Comparison of ENCODE assay signal across 27 mouse cellular contexts in genomic region chr17:64943213-64943612, GRCm38 (mm10).
DNase-seq lines count a peak whose midpoint lies in the region; ATAC-seq lines count a peak whose summit lies in the region.
"Had no signal": no experiment of that assay in that cellular context is flagged by ENCODE, and none has a peak within 500 bp of the region (broad histone marks: within the 10 kb centered on the region; RNA-seq: fewer than 3 reads in every experiment).

No protein-coding gene starts in this region.

- H3K9me3 ChIP-seq in heart, embryonic 11.5 days (replicated peaks; ENCODE audit: control insufficient read depth, low read length), result no peaks in the 10 kb centered on the region
- H3K9me3 ChIP-seq: embryonic facial prominence, embryonic 13.5 days; embryonic facial prominence, embryonic 15.5 days; forebrain, embryonic 12.5 days had no signal

- DNase-seq in heart, adult 11 months, result peak; percentile 86
- DNase-seq in heart, postnatal 4 days, result no peak
- no peak for DNase-seq in heart, postnatal 36 days
- DNase-seq: adrenal gland, adult 8-10 months; adrenal gland, postnatal 14 days; adrenal gland, postnatal 36 days; B cell, adult 2 months; cerebellum, adult 11-12 months; cerebellum, adult 2 months; cerebellum, adult 9-11 months; cerebellum, postnatal 14 days; cerebellum, postnatal 36 days; embryo, embryonic 11 days had no signal

- no peak overlapping the region for H3K9ac ChIP-seq in heart, embryonic 11.5 days (ENCODE audit: low read depth, low read length)
- H3K9ac ChIP-seq: embryonic facial prominence, embryonic 13.5 days; embryonic facial prominence, embryonic 15.5 days; forebrain, embryonic 12.5 days had no signal

- intact Hi-C loops in heart, postnatal 36 days (cut with DNase I), result no loop called here

- H3K36me3 ChIP-seq in heart, embryonic 11.5 days (ENCODE audit: control insufficient read depth, insufficient read depth, low read length), result no peaks in the 10 kb centered on the region
- H3K36me3 ChIP-seq: embryonic facial prominence, embryonic 13.5 days; embryonic facial prominence, embryonic 15.5 days; forebrain, embryonic 10.5 days; forebrain, embryonic 12.5 days; G1E had no signal

- no peak overlapping the region for H3K27ac ChIP-seq in heart, embryonic 11.5 days (ENCODE audit: low read depth, low read length)
- H3K27ac ChIP-seq: embryonic facial prominence, embryonic 13.5 days; embryonic facial prominence, embryonic 15.5 days; forebrain, embryonic 10.5 days; forebrain, embryonic 12.5 days had no signal

- H3K27me3 ChIP-seq in heart, embryonic 11.5 days (ENCODE audit: control insufficient read depth, insufficient read depth, low read length), result peaks cover 3% of the 10 kb centered on the region; the same call in 1 of the 2 replicates
- H3K27me3 ChIP-seq: CH12.LX; embryonic facial prominence, embryonic 13.5 days; embryonic facial prominence, embryonic 15.5 days; forebrain, embryonic 12.5 days had no signal

- H3K4me3 ChIP-seq in heart, embryonic 11.5 days (ENCODE audit: low read depth, low read length), result no peak overlapping the region
- H3K4me3 ChIP-seq: embryonic facial prominence, embryonic 13.5 days; embryonic facial prominence, embryonic 15.5 days; erythroblast, embryonic 14.5 days; forebrain, embryonic 10.5 days; forebrain, embryonic 12.5 days had no signal

- 0 out of 2 replicates have a peak, but pooled peaks have one; percentile 52 for ATAC-seq in heart, embryonic 11.5 days (replicated peaks; ENCODE audit: insufficient number of reproducible peaks, low FRiP score, low TSS enrichment)
- ATAC-seq in monocyte, adult 5-6 weeks (replicated peaks; ENCODE audit: insufficient number of reproducible peaks, low FRiP score, low TSS enrichment, poor library complexity, severe bottlenecking), result 0 out of 2 replicates have a peak, but pooled peaks have one; percentile 13
- ATAC-seq: activated CD4-positive, CD25-positive, alpha-beta regulatory T cell, adult 4 months; CD4-positive, CD25-positive, alpha-beta regulatory T cell, adult 4 months; forebrain, embryonic 14.5 days; forebrain, embryonic 16.5 days; Patski had no signal

- WGBS in heart, embryonic 11.5 days (ENCODE audit: insufficient replicate concordance), result 65% methylated on average over 2 of the region's 2 CpGs

- H3K4me2 ChIP-seq in heart, embryonic 11.5 days, result no peak overlapping the region
- H3K4me2 ChIP-seq: embryonic facial prominence, embryonic 13.5 days; embryonic facial prominence, embryonic 15.5 days; forebrain, embryonic 12.5 days had no signal

- H3K4me1 ChIP-seq in heart, embryonic 11.5 days (ENCODE audit: control insufficient read depth, insufficient read depth, low read length), result no peaks in the 10 kb centered on the region
- H3K4me1 ChIP-seq: embryonic facial prominence, embryonic 13.5 days; embryonic facial prominence, embryonic 15.5 days; forebrain, embryonic 10.5 days; forebrain, embryonic 12.5 days had no signal
